Mouse (Mus musculus): Measurements from ENCODE around the gene Chdh.

Gene Chdh

DNA sequence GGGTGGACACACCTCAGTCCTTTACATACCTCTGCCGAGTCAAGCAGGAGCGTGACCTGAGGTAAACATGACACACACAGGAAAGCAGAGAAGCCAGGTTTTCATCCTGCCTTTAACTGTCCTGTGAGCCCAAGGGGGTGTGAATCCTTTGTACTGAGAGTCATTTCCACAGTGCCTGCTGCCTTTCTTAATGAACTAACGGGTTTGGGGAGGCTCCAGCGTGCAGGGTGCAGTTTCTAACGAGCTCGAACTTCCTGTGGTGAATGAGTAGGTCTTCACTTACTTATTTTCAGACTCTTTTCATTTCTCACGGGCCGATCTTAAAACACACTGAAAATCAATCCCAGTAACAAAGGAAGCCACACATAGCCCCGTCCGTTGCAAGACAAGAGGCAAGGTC is 5.7 kb downstream of the Chdh start:
- no peak for DNase-seq (ENCODE audit: low spot score)

DNA sequence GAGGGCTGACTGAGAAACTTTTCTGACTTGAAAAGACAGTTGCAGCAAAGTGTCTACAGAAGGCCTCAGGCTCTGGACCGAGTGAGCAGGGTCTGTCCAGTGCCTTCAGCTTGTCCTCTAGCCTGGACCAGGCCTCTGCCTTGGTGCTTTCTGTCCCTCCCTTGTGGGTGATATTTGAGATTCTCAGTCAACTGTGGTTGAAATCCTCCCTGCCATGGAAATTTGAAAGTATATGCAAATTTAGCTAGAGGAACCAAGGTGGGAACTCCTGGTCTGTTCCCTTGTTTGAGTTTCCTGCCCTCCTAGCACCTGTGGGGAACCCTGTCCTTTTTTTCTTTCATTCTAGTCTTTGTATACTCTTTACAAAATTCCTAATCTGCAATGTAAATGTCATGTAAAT is 6.2 kb downstream of the Chdh start:
- DNase-seq (ENCODE audit: low spot score): no peak

DNA sequence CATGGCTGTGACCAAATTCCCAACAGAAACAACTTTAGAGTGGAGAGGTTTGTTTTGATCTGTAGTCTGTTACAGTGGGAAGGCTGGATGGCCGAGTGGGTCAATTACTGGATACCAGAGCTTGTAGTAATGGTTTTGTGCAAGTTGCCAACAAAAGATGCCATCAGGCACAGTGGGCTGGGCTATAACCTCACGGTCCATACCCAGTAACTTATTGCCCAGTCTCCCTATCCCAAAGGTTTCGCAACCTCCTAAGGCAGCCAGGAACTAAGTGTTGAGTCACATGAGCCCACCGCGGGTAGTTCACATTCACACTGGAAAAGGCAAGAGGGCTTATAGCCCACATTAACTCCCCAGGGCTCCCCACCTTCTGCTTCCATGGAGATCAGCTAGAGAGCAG is 7.8 kb downstream of the Chdh start:
- no peak for DNase-seq (ENCODE audit: low spot score)

DNA sequence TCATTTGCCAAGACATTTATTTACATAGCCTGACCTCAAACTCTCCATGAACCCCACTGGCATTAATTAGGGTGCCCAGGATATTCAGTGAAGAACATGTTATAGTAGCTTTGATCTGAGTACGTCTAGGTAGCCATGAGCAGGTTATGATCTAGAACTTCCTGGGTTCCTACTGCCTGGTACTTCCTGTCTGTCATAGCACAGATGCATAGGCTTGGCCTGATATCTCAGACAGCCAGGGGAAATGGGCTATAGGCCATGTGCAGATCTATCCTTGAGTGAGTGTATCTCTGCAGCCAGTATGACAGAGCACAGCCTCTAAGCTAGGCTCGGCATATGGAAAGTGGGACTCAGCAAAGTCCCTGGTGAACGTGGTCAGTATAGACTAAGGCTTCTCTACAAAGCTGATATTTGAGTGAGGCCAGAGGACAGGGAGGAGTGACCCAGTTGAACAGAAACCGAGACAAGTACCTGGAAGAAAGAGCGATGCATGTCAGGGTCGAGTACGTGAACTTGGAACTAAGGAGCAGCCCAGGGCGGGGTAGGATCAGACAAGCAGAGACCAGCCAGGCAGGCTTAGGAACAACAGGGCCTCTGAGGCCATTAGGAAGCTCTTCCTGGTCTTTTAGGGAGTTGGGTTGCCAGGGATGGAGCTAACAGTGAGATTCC is 9.1 kb downstream of the Chdh start:
- DNase-seq (ENCODE audit: low spot score): no peak

DNA sequence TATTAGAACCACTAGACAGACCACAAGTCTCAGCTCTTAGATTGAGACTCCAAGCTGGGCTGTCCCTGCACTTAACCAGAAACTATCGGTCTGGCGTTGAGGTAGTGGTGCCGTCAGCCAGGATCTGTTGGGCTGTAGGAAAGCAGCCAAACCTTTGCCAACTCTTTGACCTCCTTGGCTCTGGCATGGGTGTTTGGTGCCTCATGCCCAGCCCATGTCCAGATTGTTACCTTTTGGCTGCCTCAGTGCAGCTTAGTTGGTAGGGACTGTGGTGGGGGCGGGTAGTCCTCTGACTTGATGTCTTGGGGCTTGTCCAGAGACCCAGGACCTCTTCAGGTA is 9.6 kb downstream of the Chdh start:
- no peak for DNase-seq (ENCODE audit: low spot score)

DNA sequence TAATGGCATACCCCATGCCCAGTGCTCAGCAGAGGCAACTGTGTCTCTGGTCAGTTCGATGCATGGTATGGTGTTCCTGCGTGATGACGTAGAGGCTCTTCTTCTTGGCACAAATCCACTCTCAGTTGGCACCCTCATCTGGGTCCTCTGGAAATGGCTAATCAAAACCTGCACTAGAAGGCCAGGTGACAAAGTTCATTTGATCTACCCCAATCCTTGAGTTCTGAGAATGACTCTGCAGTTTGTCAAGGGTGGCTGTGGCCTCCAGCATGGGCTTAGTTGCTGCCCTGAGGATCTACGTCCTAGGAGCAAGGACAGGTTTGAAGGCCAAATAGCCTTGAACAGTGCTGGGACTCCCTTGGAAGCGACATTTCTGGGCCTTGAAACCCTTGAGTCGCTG is 10.0 kb downstream of the Chdh start:
- DNase-seq (ENCODE audit: low spot score): no peak

DNA sequence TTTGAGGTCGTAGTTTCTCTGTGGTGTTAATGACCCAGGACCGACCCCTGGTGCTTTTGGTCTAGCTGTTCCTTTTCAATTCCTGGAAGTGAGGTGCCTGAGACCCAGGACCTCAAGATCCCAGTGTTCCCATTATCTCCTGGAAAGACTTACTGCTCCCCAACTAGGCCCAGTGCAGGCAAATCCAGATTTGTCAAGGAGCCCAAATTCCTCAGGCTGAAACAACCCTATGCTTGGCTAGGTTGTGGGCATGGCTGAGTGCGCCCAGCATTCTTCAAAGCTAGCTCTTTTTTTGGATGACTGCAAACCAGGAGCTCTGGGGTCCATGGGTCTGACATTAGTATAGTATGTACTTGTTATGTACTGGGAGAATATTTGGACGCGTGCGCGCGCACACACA is 10.6 kb downstream of the Chdh start:
- no peak for DNase-seq (ENCODE audit: low spot score)

DNA sequence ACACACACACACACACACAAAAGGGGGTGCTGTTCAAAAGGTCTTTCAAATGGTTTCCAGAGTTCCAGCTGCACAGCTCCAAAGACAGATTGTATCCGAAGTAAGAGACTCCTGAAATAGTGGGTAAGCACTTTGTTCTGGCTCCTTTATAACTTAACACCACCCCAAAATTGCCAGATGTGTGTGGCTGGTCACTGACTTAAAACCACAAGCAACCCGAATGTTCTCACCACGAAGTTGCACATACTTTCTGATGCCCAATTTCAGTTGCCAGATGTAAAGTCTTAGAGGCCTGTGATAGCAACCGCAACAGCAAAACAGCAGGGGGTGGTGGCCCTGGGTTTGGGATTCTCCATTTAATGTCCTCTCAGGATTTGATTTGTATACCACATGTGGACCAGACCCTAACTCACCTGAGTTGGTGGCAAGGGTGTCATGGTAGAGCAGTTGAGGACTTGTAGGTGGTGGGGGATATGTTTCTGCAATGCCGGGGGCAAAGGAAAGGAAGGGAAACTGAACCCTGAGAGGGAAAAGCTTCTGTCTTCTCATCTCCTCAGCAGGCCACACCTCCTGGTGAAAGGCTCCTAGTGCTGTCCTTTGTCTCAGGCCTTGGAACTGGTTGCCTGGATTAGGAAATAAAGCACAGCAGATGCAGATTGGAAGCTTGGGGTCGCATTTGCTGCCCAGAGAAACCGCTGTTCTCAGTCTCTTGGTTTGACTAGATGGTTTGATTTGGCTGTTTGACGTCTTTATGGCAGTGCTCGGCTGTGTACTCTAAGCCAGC is 11.2 kb downstream of the Chdh start:
- DNase-seq (ENCODE audit: low spot score): no peak

DNA sequence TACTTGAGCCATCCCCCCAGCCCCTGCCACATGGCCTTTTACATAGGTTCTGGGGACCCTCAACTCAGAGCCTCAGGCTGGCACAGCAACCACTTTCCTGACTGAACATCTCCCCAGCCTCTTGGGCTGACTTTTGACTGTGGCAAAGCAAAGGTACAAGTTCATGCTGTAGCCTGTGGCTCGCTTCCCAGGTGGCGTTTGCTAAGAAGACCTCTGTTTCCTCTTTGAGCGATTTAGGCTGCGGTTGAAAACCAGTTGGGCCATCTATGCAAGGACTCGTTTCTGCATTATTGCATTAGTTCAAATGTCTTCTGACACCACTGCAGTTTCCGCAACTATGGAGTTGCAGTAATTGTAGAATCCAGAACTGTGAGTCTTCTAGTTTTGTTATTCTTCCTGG is 13.6 kb downstream of the Chdh start:
- no peak for DNase-seq (ENCODE audit: low spot score)

DNA sequence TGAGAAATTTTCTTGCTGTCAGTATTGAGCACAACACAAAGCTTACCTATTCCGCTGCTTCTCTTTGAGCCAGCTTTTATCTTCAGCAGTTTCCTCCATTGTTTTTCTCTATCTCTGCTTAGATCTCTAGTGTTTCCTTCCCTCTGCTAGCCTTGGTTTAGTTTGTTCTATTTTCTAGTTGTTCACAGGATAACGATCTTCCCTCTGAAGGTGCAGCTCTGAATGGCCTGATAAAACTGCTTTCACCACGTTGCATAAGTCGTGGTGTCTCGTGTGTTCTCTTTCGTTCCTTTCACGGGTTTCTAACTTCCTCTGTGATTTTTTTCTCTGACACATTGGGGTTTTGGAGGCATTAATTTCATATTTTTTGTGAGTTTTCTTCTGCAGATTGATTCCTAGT is 15.6 kb downstream of the Chdh start:
- DNase-seq (ENCODE audit: low spot score): no peak

DNA sequence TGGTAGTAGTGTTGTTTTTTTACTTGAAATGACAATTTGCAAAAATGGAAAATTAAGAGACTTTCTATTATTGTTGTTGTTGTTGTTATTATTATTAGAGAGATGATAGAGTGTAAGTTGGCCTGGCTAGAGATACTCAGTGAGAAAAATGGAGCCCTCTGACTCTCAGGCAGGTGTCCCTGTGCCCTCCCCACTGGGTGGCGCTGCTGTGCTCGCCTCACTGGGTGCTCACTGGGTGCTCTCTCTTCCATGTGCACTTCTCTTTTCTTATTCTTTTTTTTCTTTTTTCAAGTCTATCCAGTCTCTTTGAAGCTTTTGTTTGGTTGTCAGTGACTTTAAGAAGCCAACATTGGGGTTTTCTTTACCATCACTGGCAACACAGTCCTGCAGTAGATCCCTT is 18.6 kb downstream of the Chdh start:
- no peak for DNase-seq (ENCODE audit: low spot score)

DNA sequence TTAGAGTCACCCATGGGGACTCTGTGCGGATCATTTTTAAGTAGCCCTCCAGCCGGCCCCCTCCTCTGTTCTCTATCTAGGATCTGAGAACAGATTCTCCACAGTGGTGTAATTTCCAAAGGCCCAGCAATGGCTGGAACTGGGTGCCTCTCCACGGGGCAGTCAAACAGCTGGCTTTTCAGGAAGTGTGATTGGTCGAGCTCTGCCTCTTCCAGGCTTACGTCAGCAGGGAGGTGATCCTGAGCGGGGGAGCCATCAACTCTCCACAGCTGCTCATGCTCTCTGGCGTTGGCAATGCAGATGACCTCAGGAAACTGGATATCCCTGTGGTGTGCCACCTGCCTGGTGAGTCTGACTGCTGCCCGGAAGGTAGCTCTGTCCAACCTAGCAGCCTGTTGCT is 24.6 kb downstream of the Chdh start:
- no peak for DNase-seq (ENCODE audit: low spot score)

DNA sequence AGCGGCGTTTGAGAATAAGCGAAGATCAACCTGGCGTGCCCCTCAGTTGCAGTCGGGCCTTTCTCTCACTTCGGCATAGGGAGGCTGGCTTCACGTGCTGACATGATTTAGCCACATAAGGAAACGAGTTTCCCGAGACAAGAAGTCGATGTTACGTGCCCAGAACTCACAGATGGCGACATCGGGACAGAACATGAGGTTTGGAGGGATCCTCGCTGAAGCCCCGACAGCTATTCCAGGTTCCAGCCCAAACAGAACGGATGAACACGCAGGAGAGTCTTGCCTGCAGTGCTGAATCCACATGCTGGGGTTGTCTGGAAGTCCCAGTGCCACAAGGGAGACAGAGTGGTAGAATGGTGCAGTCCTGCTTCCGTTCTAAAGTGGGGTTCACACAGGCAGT is 29.6 kb downstream of the Chdh start:
- DNase-seq (ENCODE audit: low spot score): no peak

DNA sequence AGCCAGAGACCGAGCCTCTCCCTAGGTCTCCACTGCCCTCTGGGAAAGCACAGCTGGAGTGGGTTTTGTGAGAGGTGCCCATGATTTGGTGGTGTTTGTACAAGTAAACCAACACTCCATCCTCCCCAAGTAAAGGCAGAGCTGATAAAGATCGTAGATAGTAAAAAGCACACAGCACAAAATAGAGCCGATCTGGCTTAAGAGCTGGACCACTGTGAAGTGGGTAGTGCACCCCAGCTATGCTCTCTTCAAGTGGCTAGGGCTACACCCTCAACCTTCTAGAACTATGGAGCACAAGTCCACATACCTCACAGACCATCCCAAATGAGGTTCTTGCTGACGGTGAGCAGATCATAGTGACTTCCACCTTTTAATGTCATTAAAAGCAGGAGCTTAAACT is 30.6 kb downstream of the Chdh start:
- no peak for DNase-seq (ENCODE audit: low spot score)

DNA sequence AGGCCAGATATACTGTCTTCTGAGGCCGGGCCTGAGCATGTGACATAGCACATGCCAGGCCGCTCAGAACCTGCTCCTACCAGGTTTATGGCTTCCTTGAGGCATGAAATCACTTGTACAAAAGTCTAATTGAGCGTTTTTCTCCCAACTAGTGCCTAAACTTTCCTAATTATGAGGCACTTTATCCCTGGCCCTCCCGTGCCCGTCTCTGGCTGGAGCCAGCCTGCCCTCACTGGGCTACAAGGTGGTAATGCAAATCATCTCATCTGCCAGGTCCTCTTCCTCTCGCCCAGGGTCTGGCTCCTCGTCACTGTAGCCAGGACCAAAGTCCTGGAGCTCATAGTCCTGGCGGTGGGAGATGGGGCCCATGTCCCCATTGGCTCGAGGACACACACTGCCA is 33.0 kb downstream of the Chdh start:
- no peak for DNase-seq (ENCODE audit: low spot score)

DNA sequence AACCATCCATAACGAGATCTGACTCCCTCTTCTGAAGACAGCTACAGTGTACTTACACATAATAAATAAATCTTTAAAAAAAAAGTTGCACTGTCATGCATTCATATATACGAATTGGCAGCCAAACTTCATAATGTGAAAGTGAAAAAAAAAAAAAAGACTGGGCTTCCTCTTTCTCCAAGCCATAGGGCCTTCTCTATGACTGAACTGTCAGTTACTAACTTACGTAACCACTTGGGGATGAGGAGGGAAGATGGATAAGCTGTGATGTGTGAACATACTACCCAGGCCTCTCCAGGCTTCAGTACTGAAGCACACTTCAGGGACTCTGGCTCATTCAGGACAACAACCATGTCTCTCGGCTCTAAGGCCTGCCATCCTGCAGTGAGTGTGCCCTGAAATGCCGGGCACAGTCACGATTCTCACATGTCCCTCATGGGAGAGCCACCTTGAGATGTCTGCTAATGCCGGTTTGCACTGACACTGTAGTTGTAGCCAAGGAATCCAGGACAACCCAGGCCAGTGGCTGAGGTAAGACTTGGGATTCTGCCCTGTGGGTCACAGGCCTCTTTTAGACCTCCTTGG is 34.6 kb downstream of the Chdh start:
- DNase-seq (ENCODE audit: low spot score): no peak

DNA sequence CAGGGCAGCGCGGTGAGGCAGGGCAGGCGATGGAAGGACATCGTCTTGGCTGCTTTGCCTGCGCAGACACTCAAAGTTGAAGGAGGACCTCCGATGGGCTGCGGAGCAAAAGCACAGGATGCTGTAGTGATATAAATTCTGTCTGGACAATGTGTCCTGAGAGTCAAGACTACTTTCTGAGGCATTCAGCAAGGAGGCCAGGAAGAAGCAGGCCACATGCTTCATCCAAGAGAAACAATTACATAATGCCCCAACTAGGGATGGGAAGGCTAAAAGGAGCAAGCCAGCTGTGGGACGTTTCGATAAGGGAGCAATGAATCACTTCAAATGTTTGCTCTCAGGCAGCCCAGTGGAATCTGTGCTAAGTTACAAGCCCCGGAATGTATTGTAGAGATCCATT is 36.4 kb downstream of the Chdh start:
- DNase-seq (ENCODE audit: low spot score): no peak

DNA sequence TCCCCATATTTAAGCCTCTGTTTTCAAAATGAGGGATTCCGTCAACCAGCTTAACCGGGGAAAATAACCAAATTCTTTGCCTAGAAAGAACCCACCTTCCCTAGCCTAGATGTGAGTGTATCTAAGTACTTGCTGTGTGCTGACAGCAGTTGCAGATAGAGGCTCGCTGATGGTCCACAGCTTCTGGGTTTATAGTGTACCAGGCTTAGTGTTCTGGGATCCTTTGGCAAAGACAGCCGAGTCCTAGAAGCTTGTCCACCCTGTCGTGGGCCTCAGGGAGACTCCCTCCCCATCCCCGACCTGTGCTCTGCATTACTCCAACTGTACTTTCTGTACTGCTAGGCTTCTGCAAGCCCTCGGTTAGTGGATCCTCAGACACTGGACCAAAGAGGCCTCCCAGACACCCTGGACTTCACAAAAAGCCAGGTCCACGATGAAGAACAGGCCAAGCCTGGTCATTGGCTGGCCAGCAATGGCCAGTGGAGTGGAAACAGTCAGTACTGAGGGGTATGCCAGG is 36.9 kb downstream of the Chdh start:
- DNase-seq (ENCODE audit: low spot score): no peak

DNA sequence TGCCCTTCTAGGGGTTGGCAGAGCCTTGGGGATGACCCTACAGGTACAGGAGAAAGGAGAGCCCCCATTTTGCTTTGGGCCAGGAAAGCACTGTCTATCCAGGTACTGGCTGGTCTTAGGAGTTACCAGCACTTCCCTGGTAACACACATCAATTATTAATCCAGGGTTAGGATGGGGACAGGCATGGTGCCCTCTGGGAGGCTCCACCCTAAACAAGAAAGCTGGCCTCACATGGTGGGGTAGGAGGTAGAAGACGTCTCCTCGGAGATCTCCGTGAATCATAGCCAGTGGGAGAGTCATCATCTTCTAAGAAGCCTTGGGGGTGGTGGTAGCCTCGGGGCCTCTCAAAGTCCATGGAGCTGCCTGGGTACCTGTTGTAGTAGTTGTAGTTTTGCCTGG is 38.2 kb downstream of the Chdh start:
- no peak for DNase-seq (ENCODE audit: low spot score)

DNA sequence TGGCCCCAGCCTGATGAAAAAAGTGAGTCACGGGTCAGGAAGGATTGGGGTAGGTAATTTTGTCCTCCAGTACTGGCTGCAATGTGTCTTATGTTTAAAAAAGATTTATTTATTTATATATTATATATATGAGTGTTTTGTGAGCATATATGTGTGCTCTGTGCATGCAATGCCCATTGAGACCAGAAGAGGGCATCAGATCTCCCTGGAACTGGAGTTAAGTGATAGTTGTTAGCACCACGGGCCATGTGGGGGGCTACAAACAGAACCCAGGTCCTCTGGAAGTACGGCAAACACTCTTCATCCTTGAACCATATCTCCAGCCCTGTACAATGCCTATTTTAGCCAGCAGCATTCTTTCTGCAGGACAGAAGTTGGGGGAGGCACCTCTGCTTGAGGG is 39.2 kb downstream of the Chdh start:
- DNase-seq (ENCODE audit: low spot score): no peak

DNA sequence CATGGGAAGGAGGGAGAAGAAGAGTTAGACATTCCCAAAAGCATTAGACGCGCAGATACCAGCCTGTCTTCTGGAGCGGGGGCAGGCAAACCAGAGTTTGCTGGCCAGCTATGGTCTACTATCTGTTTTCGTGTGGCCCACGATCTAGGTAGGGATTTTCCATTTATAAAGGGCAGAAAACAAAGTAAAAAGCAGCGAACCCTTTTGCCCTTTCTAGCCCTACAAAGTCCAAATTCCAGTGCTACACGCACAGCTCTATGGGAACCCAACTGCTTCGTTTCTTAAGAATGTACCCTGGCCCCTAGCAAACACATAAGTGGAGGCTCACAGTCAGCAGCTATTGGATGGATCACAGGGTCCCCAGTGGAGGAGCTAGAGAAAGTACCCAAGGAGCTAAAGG is 41.5 kb downstream of the Chdh start:
- DNase-seq (ENCODE audit: low spot score): no peak

DNA sequence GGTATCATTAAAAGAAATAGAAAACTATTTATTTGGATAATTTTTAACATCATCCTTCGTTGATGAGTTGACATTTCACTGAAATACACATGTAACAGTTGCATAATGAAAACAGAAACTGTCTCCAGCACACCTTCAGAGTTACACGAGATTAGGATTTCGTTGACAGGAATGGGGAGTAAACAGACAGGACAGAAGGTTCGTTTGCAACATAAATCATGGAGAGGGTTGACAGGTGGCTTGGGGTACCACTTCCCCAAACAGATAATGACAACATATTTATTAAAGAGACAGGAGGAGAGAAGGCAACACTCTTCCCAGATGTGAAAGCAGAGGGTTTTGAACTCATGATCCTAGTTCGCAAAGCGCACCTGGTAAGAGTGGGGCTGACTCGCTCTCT is 46.1 kb downstream of the Chdh start:
- DNase-seq (ENCODE audit: low spot score): no peak

DNA sequence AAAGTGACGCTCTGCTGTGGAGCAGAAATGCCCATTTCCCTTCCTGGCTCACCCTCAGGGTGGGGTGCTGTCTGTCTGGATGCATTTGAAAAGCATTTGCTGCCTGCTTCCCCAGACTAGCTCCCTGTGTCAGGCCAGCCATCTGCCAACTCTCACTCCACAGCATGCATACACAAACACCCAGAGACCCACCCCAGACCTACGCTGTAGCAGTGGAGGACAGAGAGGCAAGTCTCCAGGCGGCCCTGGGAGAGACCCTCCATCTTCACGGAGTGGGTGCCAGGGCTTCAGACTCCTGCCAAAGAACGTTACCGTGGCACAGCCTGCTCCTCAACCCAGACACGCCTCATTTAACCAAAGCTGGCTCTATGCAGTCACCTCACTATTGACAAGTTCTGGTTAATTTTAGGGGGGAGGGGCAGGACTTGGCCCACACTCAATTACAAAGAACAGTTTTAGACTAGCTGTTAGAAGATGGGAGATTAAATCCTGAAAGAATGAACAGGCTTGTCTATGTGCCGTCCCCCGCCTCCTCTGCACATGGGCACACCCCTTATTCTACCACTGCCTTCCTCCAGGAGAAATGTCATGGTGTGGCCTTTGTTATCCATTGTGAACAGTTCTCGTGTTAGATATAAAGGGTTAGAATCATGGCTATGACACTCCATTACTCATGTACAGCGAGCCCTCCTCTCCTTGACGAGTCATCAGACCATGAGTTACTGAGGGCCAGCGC is 47.4 kb downstream of the Chdh start:
- no peak for DNase-seq (ENCODE audit: low spot score)

Data from urinary bladder, postnatal 25 days (tissue).